Mouse (Mus musculus) hindbrain, postnatal 0 days (tissue): ENCODE data around the gene Dock9. TPM values are rescaled to one million over a fixed set of nuclear protein-coding genes. Genes with fewer than 3 reads are reported as not detected.

ENCODE experiments used
- ATAC-seq: fragments of 200-750 bp; cut with Nextera tagmentation; 2 replicates; pipeline ENCODE4 v1.8.0; 2017; ENCODE audit warnings: mild to moderate bottlenecking, moderate TSS enrichment, moderate library complexity
- DNase-seq: peaks from one replicate; pipeline ENCODE4 v3.0.0-alpha.2; 2015; ENCODE audit warnings: low spot score
- H3K27ac ChIP-seq: fragments of 300-500 bp; sonication (generic); 2 replicates; pipeline ENCODE4 v1.5.1; 2014; ENCODE audit warnings: mild to moderate bottlenecking
- H3K27me3 ChIP-seq: fragments of 300-500 bp; sonication (generic); 2 replicates; pipeline ENCODE4 v1.6.1; 2014; ENCODE audit warnings: low read length, mixed read lengths; ENCODE audit not compliant: insufficient read depth
- H3K36me3 ChIP-seq: fragments of 300-500 bp; sonication (generic); 2 replicates; pipeline ENCODE4 v1.6.1; 2014; ENCODE audit warnings: low read length, mixed read lengths; ENCODE audit not compliant: insufficient read depth
- H3K4me1 ChIP-seq: fragments of 300-500 bp; sonication (generic); 2 replicates; pipeline ENCODE4 v1.6.1; 2014; ENCODE audit warnings: antibody characterized with exemption, low read length, mixed read lengths; ENCODE audit not compliant: insufficient read depth
- H3K4me2 ChIP-seq: fragments of 300-500 bp; sonication (generic); 2 replicates; pipeline ENCODE4 v1.6.1; 2014; ENCODE audit warnings: low read depth, mild to moderate bottlenecking, low read length, moderate library complexity, mixed read lengths
- H3K4me3 ChIP-seq: fragments of 300-500 bp; sonication (generic); 2 replicates; pipeline ENCODE4 v1.5.1; 2014; ENCODE audit warnings: low read length
- H3K9ac ChIP-seq: fragments of 300-500 bp; sonication (generic); replicated peaks from 2 replicates; pipeline ENCODE4 v1.6.1; 2014; ENCODE audit warnings: mild to moderate bottlenecking, low read length, moderate library complexity, mixed read lengths
- H3K9me3 ChIP-seq: fragments of 300-500 bp; sonication (generic); 2 replicates; pipeline ENCODE4 v1.6.1; 2016; ENCODE audit warnings: low read length, mixed read lengths
- CTCF ChIP-seq: IDR thresholded peaks from 2 replicates; pipeline ENCODE4 v1.5.1; 2016; ENCODE audit warnings: antibody characterized with exemption, control low read depth, low read depth
- WGBS: fragments of 180-500 bp; shearing (Covaris S2); extraction: QIAGEN DNeasy Blood & Tissue Kit; methylation state at CpG from one replicate; pipeline ENCODE4 v1.1.7; 2014; 5-methylcytosine and 5-hydroxymethylcytosine counted together
- polyA plus RNA-seq: library from polyadenylated mRNA; unstranded; fragments of >200 nt; fragmentation: Nextera tagmentation; extraction: Ambion mirVana; gene quantifications from 2 replicates; pipeline ENCODE4 v1.2.1, GENCODE M21; 2015
- total RNA-seq: library from RNA; depleted of rRNA; stranded (reverse); fragments of >200 nt; gene quantifications from 2 replicates; pipeline ENCODE4 v1.2.3, GENCODE M21; 2014

Dock9 gene
- total and polyA plus RNA-seq, 2 experiments from 2014 or later: 11.7 to 51.3 TPM

GRCm38 (mm10) chr14:121688175-121688574 lies 109.5 kb downstream of the Dock9 start:
- Histone ChIP-seq H3K9ac (no peak overlapping the region), H3K4me1 (no peaks in the 10 kb centered on the region), H3K4me3 (no peak overlapping the region), H3K9me3 (no peaks in the 10 kb centered on the region), H3K27ac (no peak overlapping the region), H3K27me3 (no peaks in the 10 kb centered on the region), H3K4me2 (no peak overlapping the region), H3K36me3 (no peaks in the 10 kb centered on the region)
- DNase-seq (no peak), ATAC-seq (no peak)
- TF ChIP-seq CTCF: no peak
- 21% methylated on average over 1 of the region's 1 CpGs for WGBS

- Histone ChIP-seq H3K27ac (no peak overlapping the region), H3K4me3 (no peak overlapping the region), H3K36me3 (no peaks in the 10 kb centered on the region), H3K9ac (no peak overlapping the region), H3K4me2 (no peak overlapping the region), H3K27me3 (no peaks in the 10 kb centered on the region), H3K4me1 (no peaks in the 10 kb centered on the region), H3K9me3 (no peaks in the 10 kb centered on the region)
- DNase-seq (no peak), ATAC-seq (no peak)
- WGBS: 80% methylated on average over 7 of the region's 7 CpGs
- TF ChIP-seq CTCF: no peak
Measured at GRCm38 (mm10) chr14:121687274-121687673, 110.4 kb downstream of the Dock9 start.

GRCm38 (mm10) chr14:121678913-121679312 lies 118.7 kb downstream of the Dock9 start:
- Histone ChIP-seq H3K27me3 (no peaks in the 10 kb centered on the region), H3K36me3 (no peaks in the 10 kb centered on the region), H3K27ac (no peak overlapping the region), H3K9ac (no peak overlapping the region), H3K4me3 (no peak overlapping the region), H3K4me1 (peaks cover 8% of the 10 kb centered on the region; the same call in 1 of the 2 replicates), H3K9me3 (no peaks in the 10 kb centered on the region), H3K4me2 (no peak overlapping the region)
- no peak for ATAC-seq
- DNase-seq: no peak
- 87% methylated on average over 5 of the region's 5 CpGs for WGBS
- TF ChIP-seq CTCF: no peak

GRCm38 (mm10) chr14:121678445-121678844 lies 119.2 kb downstream of the Dock9 start:
- H3K4me2 ChIP-seq: no peak overlapping the region
- DNase-seq (no peak), ATAC-seq (no peak)

GRCm38 (mm10) chr14:121676596-121677330 lies 120.9 kb downstream of the Dock9 start:
- no peaks in the 10 kb centered on the region for H3K27me3 ChIP-seq
- no peaks in the 10 kb centered on the region for H3K9me3 ChIP-seq
- peak; percentile 24; the same call in 1 of the 2 replicates for ATAC-seq
- no peak overlapping the region for H3K4me3 ChIP-seq
- WGBS: 76% methylated on average over 11 of the region's 11 CpGs
- peaks cover 8% of the 10 kb centered on the region; the same call in 1 of the 2 replicates for H3K4me1 ChIP-seq
- H3K27ac ChIP-seq: 0 out of 2 replicates have a peak overlapping the region, but pooled peaks have one; percentile 36
- H3K4me2 ChIP-seq: no peak overlapping the region
- H3K36me3 ChIP-seq: no peaks in the 10 kb centered on the region
- no peak for TF ChIP-seq CTCF
- DNase-seq: no peak
- H3K9ac ChIP-seq: no peak overlapping the region

More at GRCm38 (mm10) chr14:121678445-121678844, 119.2 kb downstream of the Dock9 start:
- 64% methylated on average over 10 of the region's 10 CpGs for WGBS
- TF ChIP-seq CTCF: no peak
- no peaks in the 10 kb centered on the region for H3K36me3 ChIP-seq
- H3K27ac ChIP-seq: no peak overlapping the region
- H3K4me1 ChIP-seq: peaks cover 8% of the 10 kb centered on the region; the same call in 1 of the 2 replicates
- H3K4me3 ChIP-seq: no peak overlapping the region
- no peaks in the 10 kb centered on the region for H3K9me3 ChIP-seq
- H3K9ac ChIP-seq: no peak overlapping the region
- no peaks in the 10 kb centered on the region for H3K27me3 ChIP-seq

GRCm38 (mm10) chr14:121676121-121676591 lies 121.5 kb downstream of the Dock9 start:
- no peak overlapping the region for H3K4me3 ChIP-seq
- ATAC-seq: peak; percentile 39; the same call in 1 of the 2 replicates
- H3K27ac ChIP-seq: peak overlapping the region; percentile 36; the same call in 1 of the 2 replicates

GRCm38 (mm10) chr14:121675579-121675978 lies 122.1 kb downstream of the Dock9 start:
- ATAC-seq (peak; percentile 44; the same call in 1 of the 2 replicates), DNase-seq (no peak)
- Histone ChIP-seq H3K4me2 (no peak overlapping the region), H3K36me3 (no peaks in the 10 kb centered on the region), H3K4me1 (peaks cover 8% of the 10 kb centered on the region; the same call in 1 of the 2 replicates), H3K9ac (no peak overlapping the region), H3K4me3 (no peak overlapping the region), H3K27me3 (no peaks in the 10 kb centered on the region), H3K9me3 (no peaks in the 10 kb centered on the region), H3K27ac (no peak overlapping the region; the same call in 1 of the 2 replicates)
- TF ChIP-seq CTCF: no peak
- 26% methylated on average over 6 of the region's 6 CpGs for WGBS

More at GRCm38 (mm10) chr14:121676121-121676591, 121.5 kb downstream of the Dock9 start:
- no peak for TF ChIP-seq CTCF
- H3K27me3 ChIP-seq: no peaks in the 10 kb centered on the region
- H3K4me1 ChIP-seq: peaks cover 8% of the 10 kb centered on the region; the same call in 1 of the 2 replicates
- no peak overlapping the region for H3K9ac ChIP-seq
- no peak for DNase-seq
- no peaks in the 10 kb centered on the region for H3K9me3 ChIP-seq
- H3K36me3 ChIP-seq: no peaks in the 10 kb centered on the region
- H3K4me2 ChIP-seq: no peak overlapping the region
